Mouse (Mus musculus): ENCODE measurements around the gene Nt5c. TPM values are rescaled to one million over a fixed set of nuclear protein-coding genes. Genes with fewer than 3 reads are reported as not detected.
"Not testable (repeated sequence)": the region's sequence is repeated elsewhere in the genome, so short reads cannot be mapped to it uniquely, and the experiment has no call there.

The Nt5c gene
- polyA plus RNA-seq, 1 experiment: 132 TPM

DNA sequence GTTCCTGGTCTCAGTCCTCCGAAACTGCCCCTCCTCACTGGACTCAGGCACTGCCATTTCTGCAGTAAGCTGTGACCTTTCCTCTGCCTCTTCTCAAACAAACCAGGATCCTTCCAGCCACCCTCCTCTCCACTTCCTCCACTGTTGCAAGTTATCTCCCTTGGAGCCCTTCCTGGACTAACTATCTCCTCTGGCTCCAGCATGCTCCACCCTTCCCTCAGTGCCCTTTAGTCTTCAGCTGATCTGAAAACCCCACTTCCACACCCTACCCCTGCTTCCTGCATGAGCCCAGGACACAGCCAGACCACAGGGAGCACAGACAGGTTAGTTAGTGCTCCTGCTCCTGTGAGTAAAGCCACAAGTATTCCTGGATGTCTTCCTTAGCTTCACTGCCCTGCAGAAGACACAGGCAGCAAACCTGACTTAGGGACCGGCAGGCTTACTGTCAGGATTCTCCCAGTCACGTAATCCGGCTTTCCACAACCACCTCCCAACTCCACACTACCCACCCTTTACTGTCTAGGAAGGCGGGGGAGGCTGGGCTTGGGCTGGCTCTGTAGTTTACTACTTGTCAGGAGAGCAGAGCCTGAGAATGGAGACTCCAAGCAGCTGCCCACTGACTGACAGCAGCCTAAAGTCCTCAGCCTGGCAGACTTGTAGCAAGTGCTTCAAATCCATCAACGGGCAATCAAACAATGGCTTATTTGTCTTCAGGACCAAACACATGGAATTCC, 18.3 kb upstream of the Nt5c start:
- Histone ChIP-seq H3K27ac (ENCODE audit: insufficient read depth, low read depth, low read length) (peak overlapping the region; percentile 84), H3K27me3 (ENCODE audit: control insufficient read depth, insufficient read depth, low read length) (no peaks in the 10 kb centered on the region), H3K36me3 (ENCODE audit: control insufficient read depth, insufficient read depth, low read length) (no peaks in the 10 kb centered on the region), H3K4me3 (ENCODE audit: low read depth, low read length) (peak overlapping the region; percentile 6; the same call in 1 of the 2 replicates), H3K4me1 (ENCODE audit: control insufficient read depth, insufficient read depth, insufficient read length, low read length) (peaks cover 21% of the 10 kb centered on the region)
- WGBS: 15% methylated on average over 6 of the region's 6 CpGs
- TF ChIP-seq CTCF (IDR thresholded peaks at IDR 0.05; ENCODE audit: extremely low read depth, insufficient read length, insufficient replicate concordance, low read depth, low read length): no peak
- peak; percentile 58; the same call in 1 of the 2 replicates for TF ChIP-seq POLR2A (IDR thresholded peaks at IDR 0.05; ENCODE audit: low read depth, low read length)

DNA sequence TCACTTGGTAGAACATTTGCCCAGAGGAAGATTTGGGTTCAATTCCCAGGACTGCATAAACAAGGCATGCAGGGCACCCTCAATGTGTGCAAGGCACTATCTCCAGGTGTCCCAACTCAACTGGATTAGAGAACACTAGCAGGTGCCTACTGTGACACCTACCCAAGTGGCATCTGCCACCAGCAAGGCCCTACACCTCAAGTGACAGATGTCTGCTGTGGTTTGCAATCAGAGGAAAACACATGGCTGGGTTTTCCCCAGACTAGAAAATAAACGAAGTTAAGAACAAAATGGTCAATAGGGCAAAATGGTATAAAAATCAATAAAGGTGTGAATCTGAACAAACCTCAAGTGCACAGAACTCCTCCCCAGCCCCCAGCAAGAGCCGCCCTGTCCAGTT, 16.4 kb upstream of the Nt5c start:
- Histone ChIP-seq H3K27me3 (ENCODE audit: control insufficient read depth, insufficient read depth, low read length) (no peaks in the 10 kb centered on the region), H3K36me3 (ENCODE audit: control insufficient read depth, insufficient read depth, low read length) (no peaks in the 10 kb centered on the region), H3K4me1 (ENCODE audit: control insufficient read depth, insufficient read depth, insufficient read length, low read length) (peaks cover 20% of the 10 kb centered on the region), H3K4me3 (ENCODE audit: low read depth, low read length) (no peak overlapping the region), H3K27ac (ENCODE audit: insufficient read depth, low read depth, low read length) (no peak overlapping the region)
- TF ChIP-seq POLR2A (IDR thresholded peaks at IDR 0.05; ENCODE audit: low read depth, low read length) (no peak), CTCF (IDR thresholded peaks at IDR 0.05; ENCODE audit: extremely low read depth, insufficient read length, insufficient replicate concordance, low read depth, low read length) (no peak)
- 49% methylated on average over 2 of the region's 2 CpGs for WGBS

- Histone ChIP-seq H3K27me3 (ENCODE audit: control insufficient read depth, insufficient read depth, low read length) (no peaks in the 10 kb centered on the region), H3K27ac (ENCODE audit: insufficient read depth, low read depth, low read length) (no peak overlapping the region), H3K4me1 (ENCODE audit: control insufficient read depth, insufficient read depth, insufficient read length, low read length) (peaks cover 15% of the 10 kb centered on the region), H3K4me3 (ENCODE audit: low read depth, low read length) (no peak overlapping the region), H3K36me3 (ENCODE audit: control insufficient read depth, insufficient read depth, low read length) (peaks cover 11% of the 10 kb centered on the region)
- 48% methylated on average over 3 of the region's 3 CpGs for WGBS
- no peak for TF ChIP-seq CTCF (IDR thresholded peaks at IDR 0.05; ENCODE audit: extremely low read depth, insufficient read length, insufficient replicate concordance, low read depth, low read length)
- no peak for TF ChIP-seq POLR2A (IDR thresholded peaks at IDR 0.05; ENCODE audit: low read depth, low read length)
These were observed 14.9 kb upstream of the Nt5c start for GRCm38 (mm10) chr11:115506586-115506985.

GRCm38 (mm10) chr11:115502636-115503035, 11.0 kb upstream of the Nt5c start:
- Histone ChIP-seq H3K4me1 (ENCODE audit: control insufficient read depth, insufficient read depth, insufficient read length, low read length) (no peaks in the 10 kb centered on the region), H3K4me3 (ENCODE audit: low read depth, low read length) (no peak overlapping the region), H3K27ac (ENCODE audit: insufficient read depth, low read depth, low read length) (no peak overlapping the region), H3K27me3 (ENCODE audit: control insufficient read depth, insufficient read depth, low read length) (no peaks in the 10 kb centered on the region), H3K36me3 (ENCODE audit: control insufficient read depth, insufficient read depth, low read length) (peaks cover 42% of the 10 kb centered on the region)
- 84% methylated on average over 6 of the region's 6 CpGs for WGBS
- TF ChIP-seq POLR2A (IDR thresholded peaks at IDR 0.05; ENCODE audit: low read depth, low read length): no peak
- no peak for TF ChIP-seq CTCF (IDR thresholded peaks at IDR 0.05; ENCODE audit: extremely low read depth, insufficient read length, insufficient replicate concordance, low read depth, low read length)

- H3K27me3 ChIP-seq (ENCODE audit: control insufficient read depth, insufficient read depth, low read length); H3K4me3 ChIP-seq (ENCODE audit: low read depth, low read length); H3K27ac ChIP-seq (ENCODE audit: insufficient read depth, low read depth, low read length): not testable (repeated sequence)
- Histone ChIP-seq H3K36me3 (ENCODE audit: control insufficient read depth, insufficient read depth, low read length) (peaks cover 40% of the 10 kb centered on the region), H3K4me1 (ENCODE audit: control insufficient read depth, insufficient read depth, insufficient read length, low read length) (peaks cover 12% of the 10 kb centered on the region)
- WGBS: 84% methylated on average over 9 of the region's 9 CpGs
These were observed 4.9 kb upstream of the Nt5c start for GRCm38 (mm10) chr11:115496559-115496958.

DNA sequence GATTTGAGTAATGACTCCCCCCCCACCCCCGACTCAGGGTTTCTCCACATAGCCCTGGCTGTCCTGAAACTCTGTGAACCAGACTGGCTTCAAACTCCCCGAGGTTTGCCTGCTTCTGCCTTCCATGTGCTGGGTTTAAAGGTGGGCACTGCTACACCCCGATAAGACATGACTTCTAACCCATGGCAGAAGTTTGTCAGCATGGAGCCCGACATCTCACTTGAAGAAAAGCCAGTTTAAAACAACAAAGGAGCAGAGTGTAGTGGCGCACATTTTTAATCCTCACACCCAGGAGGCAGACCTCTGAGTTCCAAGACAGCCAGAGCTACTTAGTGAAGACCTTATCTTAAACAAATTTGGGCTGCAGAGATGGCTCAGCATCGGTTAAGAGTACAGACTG, 725 bp upstream of the Nt5c start:
- TF ChIP-seq CTCF (IDR thresholded peaks at IDR 0.05; ENCODE audit: extremely low read depth, insufficient read length, insufficient replicate concordance, low read depth, low read length): no peak
- no peak for TF ChIP-seq POLR2A (IDR thresholded peaks at IDR 0.05; ENCODE audit: low read depth, low read length)
- H3K4me3 ChIP-seq (ENCODE audit: low read depth, low read length): 0 out of 2 replicates have a peak overlapping the region, but pooled peaks have one; percentile 6
- no peaks in the 10 kb centered on the region for H3K27me3 ChIP-seq (ENCODE audit: control insufficient read depth, insufficient read depth, low read length)
- WGBS: 20% methylated on average over 6 of the region's 6 CpGs
- H3K4me1 ChIP-seq (ENCODE audit: control insufficient read depth, insufficient read depth, insufficient read length, low read length): peaks cover 12% of the 10 kb centered on the region
- H3K27ac ChIP-seq (ENCODE audit: insufficient read depth, low read depth, low read length): peak overlapping the region; percentile 36
- peaks cover 26% of the 10 kb centered on the region for H3K36me3 ChIP-seq (ENCODE audit: control insufficient read depth, insufficient read depth, low read length)

- no peak for TF ChIP-seq CTCF (IDR thresholded peaks at IDR 0.05; ENCODE audit: extremely low read depth, insufficient read length, insufficient replicate concordance, low read depth, low read length)
- no peak for TF ChIP-seq POLR2A (IDR thresholded peaks at IDR 0.05; ENCODE audit: low read depth, low read length)
- Histone ChIP-seq H3K27ac (ENCODE audit: insufficient read depth, low read depth, low read length) (no peak overlapping the region), H3K4me3 (ENCODE audit: low read depth, low read length) (peak overlapping the region; percentile 78), H3K27me3 (ENCODE audit: control insufficient read depth, insufficient read depth, low read length) (no peaks in the 10 kb centered on the region), H3K4me1 (ENCODE audit: control insufficient read depth, insufficient read depth, insufficient read length, low read length) (peaks cover 12% of the 10 kb centered on the region), H3K36me3 (ENCODE audit: control insufficient read depth, insufficient read depth, low read length) (peaks cover 19% of the 10 kb centered on the region)
- 16% methylated on average over 25 of the region's 25 CpGs for WGBS
These were observed 964 bp downstream of the Nt5c start for GRCm38 (mm10) chr11:115490441-115491355.
